Mouse (Mus musculus): ENCODE measurements around the gene Tmem232. TPM values are rescaled to one million over a fixed set of nuclear protein-coding genes. Genes with fewer than 3 reads are reported as not detected.

The Tmem232 gene
- 0.20 TPM in 1 of 2 replicates, not detected in the other for polyA plus RNA-seq (2016; fragmentation: Nextera tagmentation; extraction: Ambion mirVana)

DNA sequence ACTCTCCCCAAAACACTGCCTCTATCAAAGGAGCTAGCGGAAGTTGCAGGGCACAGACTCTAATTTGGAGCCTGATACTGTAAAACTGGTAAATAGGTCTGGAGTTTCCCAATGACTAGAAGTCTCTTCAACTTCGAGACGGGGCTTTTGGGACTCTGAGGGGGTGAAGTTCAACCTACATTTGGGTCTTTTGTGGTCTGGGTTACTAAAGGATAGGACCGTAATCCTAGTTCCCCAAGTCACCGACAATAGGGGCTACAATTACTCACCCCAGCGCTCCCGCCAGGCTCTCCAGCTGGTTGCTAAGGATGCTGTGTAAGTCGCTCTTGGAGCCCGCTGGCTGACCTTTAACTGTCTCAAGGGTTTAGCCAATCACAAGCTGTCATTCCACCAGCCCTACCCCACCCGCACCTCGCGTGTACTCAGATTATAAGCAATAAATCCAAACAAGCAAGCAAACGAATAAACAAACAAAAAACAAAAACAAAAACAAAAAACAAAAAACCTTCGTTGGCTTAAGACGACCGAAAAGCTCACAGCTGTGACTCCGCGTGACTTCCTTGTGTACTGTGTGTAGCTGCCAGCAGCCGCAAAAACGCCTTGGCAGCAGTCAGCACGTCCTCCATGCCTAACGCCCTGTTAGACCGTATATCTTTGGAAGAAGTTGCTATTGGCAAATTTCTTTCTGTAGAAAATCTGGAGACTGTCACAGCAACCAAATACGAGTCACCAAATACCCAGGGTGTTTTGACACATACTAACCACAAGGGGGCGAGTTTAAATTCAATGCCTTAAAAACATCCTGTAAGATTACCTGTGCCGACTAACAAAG is at the start of gene Tmem232:
Tmem232 (minus strand) TSS at position 342 of the 832 bp plus-strand sequence.
- WGBS = 19% methylated on average over 26 of the region's 26 CpGs
- H3K27ac ChIP-seq = no peak within 1 kb of the TSS
- H3K27me3 ChIP-seq (ENCODE audit: insufficient read depth, poor library complexity, severe bottlenecking) = no peaks in the 10 kb centered on the region
- no peaks in the 10 kb centered on the region for H3K9me3 ChIP-seq
- DNase-seq (ENCODE audit: low spot score) = no peak
- peak within 1 kb of the TSS; percentile 55 for H3K4me3 ChIP-seq
- H3K4me1 ChIP-seq = no peaks in the 10 kb centered on the region
- H3K36me3 ChIP-seq = no peaks in the 10 kb centered on the region

DNA sequence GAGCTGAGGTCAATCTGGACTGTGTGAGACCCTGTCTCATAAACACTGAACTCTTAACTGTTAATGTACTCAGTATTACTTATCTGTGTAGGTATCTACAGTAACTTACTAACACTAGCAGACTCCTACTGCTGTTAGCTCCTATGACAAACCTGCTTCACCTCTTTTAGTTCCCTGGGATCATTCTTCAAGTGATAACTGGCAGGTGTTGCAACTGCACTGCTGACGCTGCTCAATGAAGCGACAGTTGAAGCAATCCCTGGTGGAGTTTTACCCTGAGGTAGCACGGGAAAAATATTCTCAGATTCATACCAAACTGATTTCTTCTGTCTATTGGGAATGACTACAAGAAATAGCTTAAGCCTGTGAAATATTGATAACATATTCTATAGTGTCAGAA is 46.3 kb upstream of the Tmem232 start:
- Histone ChIP-seq H3K27ac (no peak overlapping the region), H3K27me3 (ENCODE audit: insufficient read depth, poor library complexity, severe bottlenecking) (no peaks in the 10 kb centered on the region), H3K4me1 (0 out of 2 replicates have a peak, but pooled peaks cover 6% of the 10 kb centered on the region), H3K4me3 (no peak overlapping the region), H3K9me3 (no peaks in the 10 kb centered on the region), H3K36me3 (peaks cover 10% of the 10 kb centered on the region)
- DNase-seq (ENCODE audit: low spot score) = no peak
- 58% methylated on average over 3 of the region's 3 CpGs for WGBS

DNA sequence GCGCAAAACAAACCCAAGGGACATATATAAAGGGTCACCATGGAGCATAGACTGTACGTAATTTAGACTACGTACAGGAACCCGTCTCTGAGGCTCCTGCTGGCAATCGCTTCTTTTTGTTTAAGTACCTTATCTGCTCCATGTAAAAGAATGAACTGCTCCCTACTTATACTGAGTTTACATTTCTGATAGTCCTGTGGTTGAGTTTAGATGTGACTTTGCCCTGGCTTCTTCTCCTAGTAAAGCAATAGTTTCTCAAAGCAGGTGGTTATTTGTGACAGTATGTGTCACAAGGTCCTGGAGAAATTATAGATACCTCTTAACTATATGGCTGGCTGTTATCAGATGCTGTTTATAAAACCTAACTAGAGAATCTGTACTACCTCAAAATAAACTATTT is 40.9 kb upstream of the Tmem232 start:
- Histone ChIP-seq H3K27ac (no peak overlapping the region), H3K9me3 (no peaks in the 10 kb centered on the region), H3K4me3 (no peak overlapping the region), H3K4me1 (0 out of 2 replicates have a peak, but pooled peaks cover under 1% of the 10 kb centered on the region), H3K27me3 (ENCODE audit: insufficient read depth, poor library complexity, severe bottlenecking) (no peaks in the 10 kb centered on the region), H3K36me3 (peaks cover 29% of the 10 kb centered on the region)
- DNase-seq (ENCODE audit: low spot score) = no peak
- WGBS = 94% methylated on average over 5 of the region's 5 CpGs

DNA sequence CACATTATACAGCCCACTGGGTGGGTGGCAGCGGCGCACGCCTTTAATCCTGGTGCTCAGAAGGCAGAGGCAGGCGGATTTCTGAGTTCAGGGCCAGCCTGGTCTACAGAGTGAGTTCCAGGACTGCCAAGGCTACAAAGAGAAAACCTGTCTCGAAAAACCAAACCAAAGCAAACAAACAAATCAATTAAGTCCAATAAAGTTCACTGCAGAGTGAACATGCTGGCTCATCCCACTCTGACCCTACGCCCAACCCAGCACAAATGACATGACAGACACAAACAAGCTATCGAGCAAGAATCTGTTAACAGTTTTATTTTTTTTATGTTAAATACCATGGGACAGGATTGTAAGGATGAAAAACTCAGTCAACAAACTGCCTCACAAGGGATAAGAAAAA is 39.2 kb upstream of the Tmem232 start:
- WGBS = 95% methylated on average over 7 of the region's 7 CpGs
- H3K27ac ChIP-seq = no peak overlapping the region
- H3K36me3 ChIP-seq = peaks cover 29% of the 10 kb centered on the region
- H3K4me1 ChIP-seq = no peaks in the 10 kb centered on the region
- H3K9me3 ChIP-seq = no peaks in the 10 kb centered on the region
- H3K27me3 ChIP-seq (ENCODE audit: insufficient read depth, poor library complexity, severe bottlenecking) = no peaks in the 10 kb centered on the region
- H3K4me3 ChIP-seq = no peak overlapping the region
- no peak for DNase-seq (ENCODE audit: low spot score)

DNA sequence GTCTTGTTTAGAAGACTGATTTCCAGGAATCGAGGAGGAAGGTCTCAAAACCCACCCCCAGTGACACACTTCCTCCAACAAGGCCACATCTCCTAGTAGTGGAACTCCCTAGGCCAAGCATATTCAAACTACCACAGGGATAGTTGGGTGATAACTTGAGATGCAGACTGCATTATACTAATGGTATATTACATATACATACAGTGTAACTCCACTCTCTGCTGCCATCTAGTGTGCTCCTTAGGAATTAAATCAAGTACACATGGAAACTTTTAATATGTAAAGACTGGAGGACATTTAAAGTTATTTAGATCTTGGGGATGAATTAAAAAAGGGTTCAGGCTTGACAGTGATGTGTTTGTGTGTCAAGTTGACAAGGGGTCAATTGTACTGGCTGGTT is 34.8 kb upstream of the Tmem232 start:
- no peak overlapping the region for H3K4me3 ChIP-seq
- H3K27me3 ChIP-seq (ENCODE audit: insufficient read depth, poor library complexity, severe bottlenecking) = no peaks in the 10 kb centered on the region
- peaks cover 18% of the 10 kb centered on the region; the same call in 1 of the 2 replicates for H3K4me1 ChIP-seq
- H3K9me3 ChIP-seq = no peaks in the 10 kb centered on the region
- DNase-seq (ENCODE audit: low spot score) = no peak
- peaks cover 14% of the 10 kb centered on the region for H3K36me3 ChIP-seq
- WGBS = 74% methylated on average over 1 of the region's 1 CpGs
- no peak overlapping the region for H3K27ac ChIP-seq

DNA sequence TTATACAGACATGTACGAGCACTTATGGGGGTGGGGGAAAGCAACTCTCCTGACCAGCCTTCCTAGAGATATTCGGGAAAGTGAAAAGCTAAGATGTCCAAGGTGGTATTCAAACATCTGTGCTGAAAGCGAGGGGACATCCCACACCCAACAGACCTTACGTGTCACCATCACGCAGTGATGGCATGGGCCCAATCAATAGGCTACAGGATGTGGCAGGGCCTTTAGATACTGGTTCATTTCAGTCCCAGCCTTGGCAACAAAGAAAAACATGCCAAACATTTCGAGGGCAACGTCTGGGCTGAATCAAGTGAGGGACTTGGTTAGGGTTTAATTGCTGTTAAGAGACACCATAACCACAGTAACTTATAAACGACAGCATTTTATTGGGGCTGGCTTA is 34.3 kb upstream of the Tmem232 start:
- H3K27ac ChIP-seq = no peak overlapping the region
- peaks cover 18% of the 10 kb centered on the region; the same call in 1 of the 2 replicates for H3K4me1 ChIP-seq
- H3K27me3 ChIP-seq (ENCODE audit: insufficient read depth, poor library complexity, severe bottlenecking) = no peaks in the 10 kb centered on the region
- H3K4me3 ChIP-seq = no peak overlapping the region
- H3K36me3 ChIP-seq = peaks cover 9% of the 10 kb centered on the region
- no peak for DNase-seq (ENCODE audit: low spot score)
- WGBS = 82% methylated on average over 8 of the region's 8 CpGs
- no peaks in the 10 kb centered on the region for H3K9me3 ChIP-seq

DNA sequence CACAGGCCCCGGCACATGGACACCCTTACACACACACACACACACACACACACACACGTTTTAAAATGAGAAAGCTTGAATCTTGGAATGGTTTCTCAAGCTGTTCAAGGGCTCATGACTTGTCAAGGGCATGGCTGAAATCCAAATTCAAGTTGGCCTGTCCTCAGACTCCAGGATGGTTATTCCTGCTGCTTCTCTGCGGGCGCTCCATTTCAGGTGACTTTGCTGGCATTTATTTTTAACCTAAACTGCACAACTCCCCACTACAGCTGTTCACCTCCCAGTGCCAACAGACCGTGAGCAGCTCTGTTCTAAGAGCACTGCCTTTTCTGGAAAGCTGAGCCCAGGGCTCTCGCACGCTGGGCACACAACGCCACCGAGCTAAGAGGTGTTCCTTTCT is 31.3 kb upstream of the Tmem232 start:
- H3K4me3 ChIP-seq = no peak overlapping the region
- 0 out of 2 replicates have a peak overlapping the region, but pooled peaks have one; percentile 4 for H3K27ac ChIP-seq
- H3K4me1 ChIP-seq = peaks cover 18% of the 10 kb centered on the region; the same call in 1 of the 2 replicates
- H3K9me3 ChIP-seq = no peaks in the 10 kb centered on the region
- H3K36me3 ChIP-seq = no peaks in the 10 kb centered on the region; the same call in 1 of the 2 replicates
- WGBS = 74% methylated on average over 9 of the region's 9 CpGs
- no peak for DNase-seq (ENCODE audit: low spot score)
- no peaks in the 10 kb centered on the region for H3K27me3 ChIP-seq (ENCODE audit: insufficient read depth, poor library complexity, severe bottlenecking)

DNA sequence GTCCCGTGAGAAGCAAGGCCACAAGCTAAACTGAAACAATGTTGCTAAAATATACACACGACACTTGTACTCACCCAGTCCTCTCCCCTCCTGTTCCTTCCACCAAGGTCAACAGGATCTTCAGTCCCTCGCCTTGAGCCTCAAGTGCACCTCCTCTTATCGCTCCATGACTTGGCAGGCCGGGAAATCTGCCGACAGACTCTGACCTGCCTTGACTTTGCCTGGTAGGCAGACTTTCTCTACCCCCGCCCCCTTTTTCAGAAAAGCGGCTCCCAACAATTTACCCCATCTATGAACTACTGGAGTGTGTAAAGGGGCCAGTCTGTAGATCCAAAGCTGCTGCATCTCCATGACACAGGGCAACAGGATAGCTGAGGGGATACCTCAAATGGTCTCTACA is 30.9 kb upstream of the Tmem232 start:
- no peaks in the 10 kb centered on the region; the same call in 1 of the 2 replicates for H3K36me3 ChIP-seq
- H3K9me3 ChIP-seq = no peaks in the 10 kb centered on the region
- H3K4me3 ChIP-seq = no peak overlapping the region
- H3K27me3 ChIP-seq (ENCODE audit: insufficient read depth, poor library complexity, severe bottlenecking) = no peaks in the 10 kb centered on the region
- 0 out of 2 replicates have a peak overlapping the region, but pooled peaks have one; percentile 4 for H3K27ac ChIP-seq
- 68% methylated on average over 8 of the region's 8 CpGs for WGBS
- peaks cover 18% of the 10 kb centered on the region; the same call in 1 of the 2 replicates for H3K4me1 ChIP-seq
- no peak for DNase-seq (ENCODE audit: low spot score)

DNA sequence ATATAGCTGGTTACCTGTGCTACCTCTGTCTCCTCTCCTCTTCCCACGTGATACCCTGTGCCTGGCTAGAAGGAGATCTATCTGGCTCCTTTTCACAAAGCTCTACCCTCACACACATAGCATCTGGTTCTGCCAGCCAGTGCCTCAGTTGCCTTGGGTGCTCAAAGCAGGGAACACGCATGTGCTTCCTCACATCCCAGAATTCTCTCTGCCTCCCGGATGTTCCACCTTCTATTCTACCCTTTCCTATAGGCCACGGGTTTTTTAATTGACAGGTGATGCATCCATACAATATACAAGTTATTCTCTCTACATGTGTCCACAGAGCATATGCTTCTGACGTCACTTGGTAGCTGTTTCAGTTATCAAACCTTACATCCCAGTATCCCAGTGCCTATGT is 23.6 kb upstream of the Tmem232 start:
- no peaks in the 10 kb centered on the region for H3K27me3 ChIP-seq (ENCODE audit: insufficient read depth, poor library complexity, severe bottlenecking)
- no peaks in the 10 kb centered on the region for H3K4me1 ChIP-seq
- no peaks in the 10 kb centered on the region for H3K9me3 ChIP-seq
- no peaks in the 10 kb centered on the region for H3K36me3 ChIP-seq
- 63% methylated on average over 5 of the region's 5 CpGs for WGBS
- H3K27ac ChIP-seq = no peak overlapping the region
- DNase-seq (ENCODE audit: low spot score) = no peak
- H3K4me3 ChIP-seq = no peak overlapping the region

DNA sequence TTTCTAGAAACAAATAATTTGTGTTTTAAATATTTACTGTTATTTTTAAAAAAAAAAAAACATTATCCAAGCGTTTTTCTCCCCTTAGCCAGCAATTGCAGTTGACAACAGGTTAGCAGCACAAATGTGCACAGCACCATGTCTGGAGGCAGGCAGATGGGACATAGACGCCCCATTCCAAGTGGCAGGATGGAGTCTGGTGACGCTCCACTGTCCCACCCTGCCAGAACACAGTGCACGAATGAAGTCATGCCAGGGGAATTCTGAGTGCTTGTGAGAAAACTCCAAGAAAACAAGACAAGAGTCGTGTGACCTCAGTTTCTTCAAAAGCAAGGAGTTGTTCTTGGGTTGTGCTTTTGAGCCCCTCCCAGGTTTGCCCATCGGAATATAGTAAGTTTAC is 22.8 kb upstream of the Tmem232 start:
- 48% methylated on average over 6 of the region's 6 CpGs for WGBS
- no peak overlapping the region for H3K27ac ChIP-seq
- H3K9me3 ChIP-seq = no peaks in the 10 kb centered on the region
- no peaks in the 10 kb centered on the region for H3K27me3 ChIP-seq (ENCODE audit: insufficient read depth, poor library complexity, severe bottlenecking)
- no peak for DNase-seq (ENCODE audit: low spot score)
- H3K36me3 ChIP-seq = no peaks in the 10 kb centered on the region
- H3K4me3 ChIP-seq = no peak overlapping the region
- H3K4me1 ChIP-seq = no peaks in the 10 kb centered on the region

DNA sequence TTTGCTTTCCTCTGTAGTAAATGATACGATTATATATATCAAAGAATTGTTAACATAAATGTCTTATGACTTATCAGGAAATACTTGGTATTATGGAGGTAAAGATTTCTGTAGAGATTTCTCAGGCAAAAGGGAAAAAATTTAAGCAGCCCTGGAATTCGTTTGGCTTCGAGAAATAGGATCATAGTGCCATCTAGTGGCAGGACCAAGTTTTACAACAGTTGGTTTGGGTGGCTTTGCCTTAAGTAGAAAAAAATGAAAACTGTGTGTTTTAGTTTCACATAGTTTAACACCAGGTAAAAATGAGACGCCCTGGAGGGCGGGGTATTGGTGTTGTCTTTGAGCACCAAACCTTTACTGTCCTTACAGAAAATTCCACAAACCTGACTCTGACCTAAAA is 22.2 kb upstream of the Tmem232 start:
- H3K27me3 ChIP-seq (ENCODE audit: insufficient read depth, poor library complexity, severe bottlenecking) = no peaks in the 10 kb centered on the region
- H3K4me1 ChIP-seq = no peaks in the 10 kb centered on the region
- no peaks in the 10 kb centered on the region for H3K36me3 ChIP-seq
- no peak overlapping the region for H3K4me3 ChIP-seq
- H3K27ac ChIP-seq = no peak overlapping the region
- H3K9me3 ChIP-seq = no peaks in the 10 kb centered on the region
- no peak for DNase-seq (ENCODE audit: low spot score)
- 4% methylated on average over 5 of the region's 5 CpGs for WGBS

DNA sequence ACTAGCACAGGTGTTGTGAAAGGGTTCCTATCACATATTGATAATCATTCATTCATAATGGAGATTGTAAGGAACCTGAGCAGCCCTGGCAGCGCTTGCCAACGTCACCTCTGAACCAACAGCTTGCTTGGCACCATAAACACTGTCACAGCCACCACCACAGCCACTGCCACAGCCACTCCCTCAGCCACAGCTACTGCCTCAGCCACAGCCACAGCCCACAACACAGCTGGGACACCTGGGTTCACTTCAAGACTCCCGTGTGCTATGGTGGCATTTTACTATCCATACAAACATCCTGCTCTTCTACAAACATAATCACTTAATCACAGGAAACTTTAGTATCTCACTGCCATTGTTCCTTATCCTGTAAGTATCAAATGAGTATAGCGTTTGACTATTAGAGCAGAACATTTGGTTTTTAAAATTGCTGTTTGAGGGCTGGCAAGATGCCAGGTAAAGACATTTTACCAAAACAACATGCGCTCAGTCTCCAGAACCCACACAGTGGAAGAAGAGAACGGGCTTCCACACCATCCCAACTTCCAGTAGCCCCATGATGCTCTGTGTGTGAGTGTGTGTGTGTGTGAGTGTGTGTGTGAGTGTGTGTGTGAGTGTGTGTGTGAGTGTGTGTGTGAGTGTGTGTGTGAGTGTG is 20.9 kb upstream of the Tmem232 start:
- WGBS = 81% methylated on average over 6 of the region's 6 CpGs
- Histone ChIP-seq H3K27me3 (ENCODE audit: insufficient read depth, poor library complexity, severe bottlenecking) (no peaks in the 10 kb centered on the region), H3K4me1 (0 out of 2 replicates have a peak, but pooled peaks cover 3% of the 10 kb centered on the region), H3K9me3 (no peaks in the 10 kb centered on the region), H3K4me3 (no peak overlapping the region), H3K27ac (no peak overlapping the region), H3K36me3 (no peaks in the 10 kb centered on the region)
- DNase-seq (ENCODE audit: low spot score) = no peak

DNA sequence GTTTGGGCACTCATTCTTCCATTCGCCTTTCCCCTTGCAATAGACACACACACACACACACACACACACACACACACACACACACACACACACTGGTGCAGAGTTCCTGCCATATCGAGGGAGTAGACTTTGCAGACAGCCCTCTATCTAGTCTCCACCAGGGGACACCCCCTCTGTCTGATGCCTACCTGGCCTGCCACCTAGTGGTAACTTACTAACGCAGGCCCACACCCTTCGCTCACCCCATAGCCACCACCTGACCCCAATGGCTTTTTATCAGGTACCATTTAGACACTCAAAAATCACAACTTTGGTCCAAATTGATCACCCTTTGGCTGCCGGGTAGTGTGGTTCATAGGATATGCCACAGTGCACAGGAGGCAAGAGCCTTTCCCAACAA is 18.7 kb upstream of the Tmem232 start:
- no peak overlapping the region for H3K4me3 ChIP-seq
- H3K9me3 ChIP-seq = no peaks in the 10 kb centered on the region
- no peak for DNase-seq (ENCODE audit: low spot score)
- no peaks in the 10 kb centered on the region for H3K27me3 ChIP-seq (ENCODE audit: insufficient read depth, poor library complexity, severe bottlenecking)
- H3K36me3 ChIP-seq = no peaks in the 10 kb centered on the region
- H3K27ac ChIP-seq = no peak overlapping the region
- 0 out of 2 replicates have a peak, but pooled peaks cover 3% of the 10 kb centered on the region for H3K4me1 ChIP-seq
- 39% methylated on average over 5 of the region's 5 CpGs for WGBS
